Mouse (Mus musculus) MEL (cell line): ENCODE measurements around the gene Cpne1.

ENCODE experiments used
- CHD2 ChIP-seq: IDR thresholded peaks from 2 replicates; pipeline ENCODE4 v1.6.1; 2011; ENCODE audit warnings: low read length, improper control_type of control experiment
- CTCF ChIP-seq, 3 experiments: IDR thresholded peaks in 2 of 3; conservative IDR thresholded peaks in 1 of 3; 2 replicates each; pipeline ENCODE4 v1.5.1; 2011 to 2012; ENCODE audit warnings: low read length in 3 of 3, low read depth in 2 of 3, mild to moderate bottlenecking in 2 of 3, improper control_type of control experiment in 1 of 3, inconsistent platforms in 1 of 3, mixed read lengths in 1 of 3, moderate library complexity in 1 of 3; ENCODE audit not compliant: control insufficient read depth in 1 of 3, insufficient read depth in 1 of 3, poor library complexity in 1 of 3, severe bottlenecking in 1 of 3
- GABPA ChIP-seq: IDR thresholded peaks from 2 replicates; pipeline ENCODE4 v1.6.1; 2012; ENCODE audit warnings: low read depth, mild to moderate bottlenecking, inconsistent platforms, low read length, improper control_type of control experiment, moderate library complexity
- GATA1 ChIP-seq: IDR thresholded peaks from 2 replicates; pipeline ENCODE4 v1.6.1; 2011; ENCODE audit warnings: low read depth, low read length, improper control_type of control experiment
- MAX ChIP-seq: IDR thresholded peaks from 2 replicates; pipeline ENCODE4 v1.6.1; 2011; ENCODE audit warnings: low read length, improper control_type of control experiment
- POLR2A ChIP-seq, 2 experiments: IDR thresholded peaks; 2 replicates each; pipeline ENCODE4 v1.6.1; 2011 to 2012; ENCODE audit warnings: low read length in 2 of 2, mild to moderate bottlenecking in 2 of 2, control low read depth in 1 of 2, improper control_type of control experiment in 1 of 2, low read depth in 1 of 2, moderate library complexity in 1 of 2; ENCODE audit not compliant: control insufficient read depth in 1 of 2, insufficient read depth in 1 of 2, poor library complexity in 1 of 2
- RAD21 ChIP-seq: IDR thresholded peaks from 2 replicates; pipeline ENCODE4 v1.6.1; 2011; ENCODE audit warnings: mild to moderate bottlenecking, low read depth, low read length, improper control_type of control experiment
- ZMIZ1 ChIP-seq: IDR thresholded peaks from 2 replicates; pipeline ENCODE4 v1.6.1; 2012; ENCODE audit warnings: low read depth, mild to moderate bottlenecking, inconsistent platforms, low read length, improper control_type of control experiment, moderate library complexity

DNA sequence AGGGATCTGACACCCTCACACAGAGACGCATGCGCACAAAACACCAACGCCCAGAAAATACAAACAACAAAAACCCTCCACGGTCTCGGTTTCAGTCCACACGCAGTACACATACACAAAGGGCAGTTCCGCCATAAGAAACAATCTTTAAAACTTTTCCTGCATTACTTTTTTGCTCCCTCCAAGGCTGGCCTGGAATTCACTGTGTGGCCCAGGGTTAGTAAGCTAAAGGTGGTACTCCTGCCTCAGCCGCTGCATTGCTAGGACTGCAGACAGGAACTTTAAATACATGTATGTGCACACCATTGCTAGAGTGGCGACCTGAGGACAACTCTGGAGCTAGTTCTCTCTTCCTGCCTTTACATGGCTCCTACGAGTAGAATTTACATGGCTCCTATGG, 40.5 kb downstream of the Cpne1 start:
- TF ChIP-seq CTCF (IDR thresholded peaks at IDR 0.05 in 2 of 3, conservative IDR thresholded peaks at IDR 0.05 in 1 of 3; ENCODE audit: control insufficient read depth in 1 of 3, insufficient read depth in 1 of 3, low read depth in 2 of 3, low read length in 3 of 3, poor library complexity in 1 of 3, severe bottlenecking in 1 of 3) (no peak), GATA1 (no peak), CHD2 (no peak), MAX (no peak), RAD21 (no peak), POLR2A (IDR thresholded peaks at IDR 0.05; ENCODE audit: control insufficient read depth in 1 of 2, insufficient read depth in 1 of 2, low read depth in 1 of 2, low read length in 2 of 2, poor library complexity in 1 of 2) (no peak), GABPA (no peak), ZMIZ1 (no peak)
